Mouse (Mus musculus) heart, embryonic 16.5 days (tissue): ENCODE measurements around the gene Ppp1r12a. TPM values are rescaled to one million over a fixed set of nuclear protein-coding genes. Genes with fewer than 3 reads are reported as not detected.

Experiments
- ATAC-seq: fragments of 200-750 bp; cut with Nextera tagmentation; replicated peaks from 2 replicates; pipeline ENCODE4 v1.8.0; 2017; ENCODE audit warnings: moderate number of reproducible peaks; ENCODE audit not compliant: insufficient read depth, low FRiP score; ENCODE audit errors: extremely low read depth
- H3K27ac ChIP-seq: fragments of 300-500 bp; sonication (generic); 2 replicates; pipeline ENCODE4 v1.5.1; 2014; ENCODE audit warnings: mild to moderate bottlenecking, low read length, control low read depth, moderate library complexity
- H3K27me3 ChIP-seq: fragments of 300-500 bp; sonication (generic); 2 replicates; pipeline ENCODE4 v1.6.1; 2014; ENCODE audit warnings: low read length, mixed read lengths; ENCODE audit not compliant: control insufficient read depth, insufficient read depth
- H3K36me3 ChIP-seq: fragments of 300-500 bp; sonication (generic); 2 replicates; pipeline ENCODE4 v1.6.1; 2014; ENCODE audit not compliant: control insufficient read depth, insufficient read depth
- H3K4me1 ChIP-seq: fragments of 300-500 bp; sonication (generic); 2 replicates; pipeline ENCODE4 v1.6.1; 2014; ENCODE audit warnings: low read length, mixed read lengths; ENCODE audit not compliant: control insufficient read depth, insufficient read depth
- H3K4me2 ChIP-seq: fragments of 300-500 bp; sonication (generic); 2 replicates; pipeline ENCODE4 v1.6.1; 2014; ENCODE audit warnings: low read depth, mild to moderate bottlenecking, control low read depth, low read length
- H3K4me3 ChIP-seq: fragments of 300-500 bp; sonication (generic); 2 replicates; pipeline ENCODE4 v1.5.1; 2014; ENCODE audit warnings: mild to moderate bottlenecking, control low read depth, low read length
- H3K9ac ChIP-seq: fragments of 300-500 bp; sonication (generic); 2 replicates; pipeline ENCODE4 v1.6.1; 2014; ENCODE audit warnings: low read length, control low read depth
- H3K9me3 ChIP-seq: fragments of 300-500 bp; sonication (generic); replicated peaks from 2 replicates; pipeline ENCODE4 v1.6.1; 2016; ENCODE audit warnings: low read length; ENCODE audit not compliant: control insufficient read depth
- WGBS: fragments of 180-500 bp; shearing (Covaris S2); extraction: QIAGEN DNeasy Blood & Tissue Kit; methylation state at CpG from one replicate; pipeline ENCODE4 v1.1.7; 2014; 5-methylcytosine and 5-hydroxymethylcytosine counted together
- polyA plus RNA-seq: library from polyadenylated mRNA; unstranded; fragments of >200 nt; fragmentation: Nextera tagmentation; extraction: Ambion mirVana; gene quantifications from 2 replicates; pipeline ENCODE4 v1.2.1, GENCODE M21; 2015

Ppp1r12a gene
- polyA plus RNA-seq, 1 experiment from 2014 or later = 95.4 TPM

GRCm38 (mm10) chr10:108155687-108156067, 6.3 kb upstream of the Ppp1r12a start:
- Histone ChIP-seq H3K4me2 (0 out of 2 replicates have a peak overlapping the region, but pooled peaks have one; percentile 66), H3K27ac (peak overlapping the region; percentile 20; the same call in 1 of the 2 replicates), H3K4me3 (no peak overlapping the region), H3K27me3 (no peaks in the 10 kb centered on the region), H3K9ac (no peak overlapping the region; the same call in 1 of the 2 replicates), H3K4me1 (peaks cover 11% of the 10 kb centered on the region), H3K9me3 (no peaks in the 10 kb centered on the region; the same call in 1 of the 2 replicates), H3K36me3 (no peaks in the 10 kb centered on the region)
- WGBS = 39% methylated on average over 7 of the region's 7 CpGs
- no peak for ATAC-seq

GRCm38 (mm10) chr10:108156128-108156527, 5.9 kb upstream of the Ppp1r12a start:
- no peaks in the 10 kb centered on the region for H3K36me3 ChIP-seq
- no peak overlapping the region for H3K4me3 ChIP-seq
- ATAC-seq = no peak
- WGBS = 83% methylated on average over 3 of the region's 3 CpGs
- no peak overlapping the region for H3K27ac ChIP-seq
- H3K27me3 ChIP-seq = no peaks in the 10 kb centered on the region
- no peak overlapping the region for H3K9ac ChIP-seq
- peaks cover 14% of the 10 kb centered on the region for H3K4me1 ChIP-seq
- H3K9me3 ChIP-seq = no peaks in the 10 kb centered on the region; the same call in 1 of the 2 replicates
- no peak overlapping the region for H3K4me2 ChIP-seq

- no peak overlapping the region for H3K9ac ChIP-seq
- H3K4me2 ChIP-seq = no peak overlapping the region
- H3K36me3 ChIP-seq = no peaks in the 10 kb centered on the region
- 82% methylated on average over 14 of the region's 14 CpGs for WGBS
- H3K27me3 ChIP-seq = no peaks in the 10 kb centered on the region
- H3K27ac ChIP-seq = no peak overlapping the region
- H3K4me1 ChIP-seq = peaks cover 17% of the 10 kb centered on the region
- H3K9me3 ChIP-seq = no peaks in the 10 kb centered on the region
- no peak for ATAC-seq
- H3K4me3 ChIP-seq = no peak overlapping the region
Observed at GRCm38 (mm10) chr10:108159002-108159401, 3.0 kb upstream of the Ppp1r12a start.

- Histone ChIP-seq H3K4me1 (peaks cover 25% of the 10 kb centered on the region), H3K27me3 (no peaks in the 10 kb centered on the region), H3K9ac (peak overlapping the region; percentile 96), H3K27ac (peak overlapping the region; percentile 99), H3K9me3 (no peaks in the 10 kb centered on the region), H3K4me2 (peak overlapping the region; percentile 77), H3K36me3 (no peaks in the 10 kb centered on the region), H3K4me3 (peak overlapping the region; percentile 88)
- ATAC-seq = peak; percentile 8
- WGBS = under 1% methylated on average over 74 of the region's 79 CpGs
Observed at GRCm38 (mm10) chr10:108162297-108163020, 466 bp downstream of the Ppp1r12a start.

GRCm38 (mm10) chr10:108163021-108163410, 1.0 kb downstream of the Ppp1r12a start:
- Histone ChIP-seq H3K27ac (peak overlapping the region; percentile 99), H3K9me3 (no peaks in the 10 kb centered on the region), H3K4me3 (peak overlapping the region; percentile 88), H3K4me1 (peaks cover 26% of the 10 kb centered on the region), H3K4me2 (peak overlapping the region; percentile 77), H3K9ac (peak overlapping the region; percentile 96), H3K36me3 (no peaks in the 10 kb centered on the region), H3K27me3 (no peaks in the 10 kb centered on the region)
- WGBS = under 1% methylated on average over 12 of the region's 12 CpGs
- no peak for ATAC-seq

- WGBS = 11% methylated on average over 3 of the region's 3 CpGs
- peak overlapping the region; percentile 96 for H3K9ac ChIP-seq
- peak overlapping the region; percentile 88 for H3K4me3 ChIP-seq
- H3K4me2 ChIP-seq = peak overlapping the region; percentile 77
- H3K27ac ChIP-seq = peak overlapping the region; percentile 99
- H3K36me3 ChIP-seq = no peaks in the 10 kb centered on the region
- no peaks in the 10 kb centered on the region for H3K9me3 ChIP-seq
- peaks cover 30% of the 10 kb centered on the region for H3K4me1 ChIP-seq
- H3K27me3 ChIP-seq = no peaks in the 10 kb centered on the region
- ATAC-seq = no peak
Observed at GRCm38 (mm10) chr10:108163451-108163850, 1.5 kb downstream of the Ppp1r12a start.

- Histone ChIP-seq H3K9ac (peak overlapping the region; percentile 27; the same call in 1 of the 2 replicates), H3K4me3 (peak overlapping the region; percentile 4; the same call in 1 of the 2 replicates), H3K36me3 (no peaks in the 10 kb centered on the region), H3K4me2 (peak overlapping the region; percentile 26), H3K4me1 (peaks cover 48% of the 10 kb centered on the region), H3K27me3 (no peaks in the 10 kb centered on the region), H3K27ac (peak overlapping the region; percentile 85), H3K9me3 (no peaks in the 10 kb centered on the region)
- WGBS = 32% methylated on average over 5 of the region's 5 CpGs
- peak; percentile 81 for ATAC-seq
Observed at GRCm38 (mm10) chr10:108167823-108168222, 5.8 kb downstream of the Ppp1r12a start.

- H3K4me2 ChIP-seq = no peak overlapping the region; the same call in 1 of the 2 replicates
- H3K9ac ChIP-seq = no peak overlapping the region
- H3K27me3 ChIP-seq = no peaks in the 10 kb centered on the region
- no peaks in the 10 kb centered on the region for H3K9me3 ChIP-seq
- H3K4me3 ChIP-seq = no peak overlapping the region
- peaks cover 50% of the 10 kb centered on the region for H3K4me1 ChIP-seq
- peak overlapping the region; percentile 12 for H3K27ac ChIP-seq
- 0 out of 2 replicates have a peak, but pooled peaks have one; percentile 25 for ATAC-seq
- H3K36me3 ChIP-seq = peaks cover 3% of the 10 kb centered on the region; the same call in 1 of the 2 replicates
- WGBS = 31% methylated on average over 3 of the region's 3 CpGs
Observed at GRCm38 (mm10) chr10:108170818-108171217, 8.8 kb downstream of the Ppp1r12a start.

- H3K4me1 ChIP-seq = peaks cover 47% of the 10 kb centered on the region
- 32% methylated on average over 3 of the region's 3 CpGs for WGBS
Observed at GRCm38 (mm10) chr10:108171637-108172036, 9.6 kb downstream of the Ppp1r12a start.

More at GRCm38 (mm10) chr10:108171637-108172036, 9.6 kb downstream of the Ppp1r12a start:
- no peak for ATAC-seq
- Histone ChIP-seq H3K36me3 (peaks cover 3% of the 10 kb centered on the region; the same call in 1 of the 2 replicates), H3K27ac (peak overlapping the region; percentile 81), H3K9me3 (no peaks in the 10 kb centered on the region), H3K4me2 (peak overlapping the region; percentile 34), H3K4me3 (no peak overlapping the region), H3K27me3 (no peaks in the 10 kb centered on the region), H3K9ac (peak overlapping the region; percentile 54)
